Mouse (Mus musculus) left cerebral cortex, postnatal 4 days (tissue): Measurements from ENCODE around the gene Pkdcc. TPM values are rescaled to one million over a fixed set of nuclear protein-coding genes. Genes with fewer than 3 reads are reported as not detected.

Source experiments
- DNase-seq: peaks from one replicate; pipeline ENCODE4 v3.0.0-alpha.2; 2022
- intact Hi-C: fragments of 180-260 bp; cut with DNase I; formaldehyde crosslinking; loops from one replicate; pipeline ENCODE4 v1.15.1; 2025
- total RNA-seq, 2 experiments: library from RNA; stranded (reverse); gene quantifications; 2 replicates each; pipeline ENCODE4 v1.2.3; 2021

The Pkdcc gene
- total RNA-seq, 2 experiments from 2014 or later = 22.1 to 25.2 TPM

DNA sequence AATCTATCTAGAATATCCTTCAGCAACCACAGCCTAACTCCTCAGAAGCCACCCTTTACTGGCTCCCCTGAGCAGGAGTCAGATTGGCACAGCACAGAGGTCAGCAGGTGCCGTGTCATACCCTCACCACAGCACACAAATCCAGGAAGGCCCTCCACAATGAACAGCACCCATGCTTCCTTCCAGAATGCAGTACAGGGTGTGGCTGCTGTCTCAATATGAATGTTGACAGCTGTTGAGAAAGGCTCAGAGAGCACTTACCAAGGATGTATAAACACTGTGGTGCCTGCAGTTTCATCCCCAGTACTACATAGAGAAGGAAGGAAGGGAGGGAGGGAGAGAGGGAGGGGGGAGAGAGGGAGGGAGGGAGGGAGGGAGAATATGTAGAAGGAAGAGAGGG, 29.4 kb downstream of the Pkdcc start:
- intact Hi-C loops = no loop called here
- no peak for DNase-seq

DNA sequence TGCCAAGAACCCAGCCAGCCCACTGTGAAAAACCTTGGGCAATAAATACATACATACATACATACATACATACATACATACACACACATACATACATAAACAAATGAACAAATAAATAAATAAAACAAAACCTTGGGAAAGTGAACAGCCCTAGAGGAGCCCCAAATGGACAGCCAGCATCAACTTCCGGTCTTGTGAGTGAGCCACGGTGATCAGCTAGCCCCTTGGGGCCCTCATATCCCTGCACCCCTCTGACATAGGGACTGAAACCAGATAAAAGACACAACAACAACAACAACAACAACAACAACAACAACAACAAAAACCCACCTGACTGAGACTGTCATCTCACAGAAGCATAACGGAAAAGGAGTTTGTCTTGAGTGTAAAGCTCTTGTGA, 30.4 kb downstream of the Pkdcc start:
- no peak for DNase-seq
- intact Hi-C loops = no loop called here

DNA sequence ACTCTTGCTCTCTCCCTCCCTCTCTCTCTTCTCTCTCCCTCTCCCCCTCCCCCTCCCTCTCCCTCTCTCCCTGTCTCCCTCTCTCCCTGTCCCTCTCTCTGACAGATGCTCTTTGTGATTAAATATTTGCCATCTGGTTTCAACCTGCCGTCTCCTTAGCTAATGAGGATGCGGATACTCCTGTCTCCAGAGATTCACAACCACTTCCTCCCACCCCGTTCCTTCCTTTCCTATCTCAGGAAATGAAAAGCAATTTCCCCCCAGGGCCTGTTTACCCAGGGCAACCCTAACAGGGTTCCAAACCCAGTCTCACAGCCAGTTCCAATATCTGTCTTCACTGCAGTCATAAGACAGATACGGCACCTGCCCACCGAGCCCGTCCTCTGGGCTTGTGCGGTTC, 31.0 kb downstream of the Pkdcc start:
- intact Hi-C loops = no loop called here
- DNase-seq = no peak

DNA sequence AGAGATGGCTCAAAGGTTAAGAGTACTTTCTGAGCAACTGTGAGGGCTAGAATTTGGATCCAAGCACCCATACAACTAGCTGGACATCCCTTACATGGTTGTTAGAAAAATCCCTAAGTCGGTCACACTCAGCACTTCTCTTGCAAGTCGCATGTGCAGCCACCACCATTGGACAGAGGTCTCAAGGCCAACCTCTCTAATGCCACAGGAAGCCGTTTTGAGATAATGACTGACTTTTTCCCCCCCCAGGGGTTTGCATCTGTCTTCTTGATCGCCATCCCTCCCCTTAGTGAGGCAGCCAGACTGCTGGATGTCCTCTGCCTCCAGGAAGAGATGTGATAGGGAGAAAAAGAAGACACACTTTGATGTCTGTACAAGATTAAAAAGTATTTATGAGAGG, 32.1 kb downstream of the Pkdcc start:
- intact Hi-C loops = no loop called here
- DNase-seq = no peak

DNA sequence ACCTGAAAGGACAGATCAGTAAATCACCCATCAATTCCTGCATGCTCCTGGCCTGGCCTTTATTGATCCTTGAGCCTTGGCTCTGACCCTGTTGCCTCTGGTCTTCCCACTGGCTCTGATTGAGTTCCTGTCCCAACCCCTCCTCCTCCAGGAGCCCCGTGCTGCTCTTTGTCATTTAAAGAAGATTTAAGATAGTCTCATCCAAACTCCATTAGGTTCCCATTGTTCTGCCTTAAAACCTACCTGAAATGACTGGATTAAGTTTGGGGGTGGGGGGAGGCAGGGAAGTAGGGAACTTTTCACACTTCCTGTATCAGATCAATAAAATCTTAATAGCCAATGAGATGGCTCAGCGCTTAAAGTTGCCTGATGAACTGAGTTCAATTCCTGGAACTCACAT, 33.4 kb downstream of the Pkdcc start:
- intact Hi-C loops = no loop called here
- no peak for DNase-seq

DNA sequence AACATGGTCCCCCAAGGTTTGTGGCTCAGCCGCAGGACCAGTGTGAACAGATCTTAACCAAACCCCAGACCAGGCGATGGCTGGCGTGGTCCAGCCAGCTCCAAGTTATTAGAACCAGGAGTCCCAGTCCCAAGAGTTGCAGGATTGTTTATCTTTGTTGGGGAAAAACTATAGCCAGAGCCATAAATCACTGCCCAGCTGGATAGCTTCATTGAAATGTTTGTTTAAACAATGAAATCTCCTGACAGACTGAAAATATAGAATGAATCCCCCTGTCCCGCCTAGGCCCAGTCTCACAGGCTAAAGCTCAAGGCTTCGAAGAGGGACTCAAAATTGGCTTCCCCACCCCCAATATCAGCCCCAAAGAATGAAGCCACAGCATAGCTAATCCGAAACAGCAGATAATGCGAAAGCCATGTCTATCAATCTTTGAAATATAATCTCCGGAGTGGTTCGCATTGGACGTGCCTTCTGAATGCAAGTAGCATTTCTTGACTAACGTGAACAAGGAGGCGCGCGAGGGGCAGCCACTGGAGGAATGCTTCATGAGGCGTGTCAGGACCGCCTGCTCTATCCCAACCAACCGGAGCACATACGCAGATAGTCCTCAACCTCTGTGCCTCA, 35.9 kb downstream of the Pkdcc start:
- intact Hi-C loops = loop anchor here (5.0 kb wide), 2 partner anchors 209 to 224 kb away; no protein-coding TSS in a partner anchor
- no peak for DNase-seq

DNA sequence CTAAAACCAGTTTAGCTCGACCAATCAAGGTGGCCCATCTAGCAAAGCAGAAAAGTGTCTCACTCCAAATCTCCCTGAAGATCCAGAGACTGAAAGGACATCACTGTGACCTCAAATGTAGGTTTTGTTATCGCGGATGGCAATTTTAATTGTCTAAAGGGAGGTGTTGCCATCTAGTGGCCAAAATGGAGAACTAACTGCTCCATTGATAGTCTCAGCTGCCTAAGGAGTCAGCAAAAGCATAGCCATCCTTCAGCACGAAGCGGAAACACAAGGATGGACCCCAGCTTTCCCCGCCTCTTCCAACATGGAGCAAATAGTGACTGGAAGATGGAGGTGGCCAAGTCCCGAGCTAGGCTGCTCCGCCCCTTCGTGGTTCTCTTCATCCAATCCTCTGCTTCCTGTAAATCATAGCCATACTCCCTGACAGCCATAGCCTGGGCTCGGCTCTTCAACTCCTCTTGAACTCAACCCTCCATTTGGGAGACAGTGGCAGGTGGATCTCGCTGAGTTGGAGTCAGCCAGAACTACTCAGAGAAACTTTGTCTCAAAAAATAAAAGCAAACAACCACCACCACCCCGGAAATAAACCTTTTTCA, 38.1 kb downstream of the Pkdcc start:
- peak; percentile 47 for DNase-seq
- intact Hi-C loops = loop anchor here (5.0 kb wide), 2 partner anchors 211 to 226 kb away; no protein-coding TSS in a partner anchor

DNA sequence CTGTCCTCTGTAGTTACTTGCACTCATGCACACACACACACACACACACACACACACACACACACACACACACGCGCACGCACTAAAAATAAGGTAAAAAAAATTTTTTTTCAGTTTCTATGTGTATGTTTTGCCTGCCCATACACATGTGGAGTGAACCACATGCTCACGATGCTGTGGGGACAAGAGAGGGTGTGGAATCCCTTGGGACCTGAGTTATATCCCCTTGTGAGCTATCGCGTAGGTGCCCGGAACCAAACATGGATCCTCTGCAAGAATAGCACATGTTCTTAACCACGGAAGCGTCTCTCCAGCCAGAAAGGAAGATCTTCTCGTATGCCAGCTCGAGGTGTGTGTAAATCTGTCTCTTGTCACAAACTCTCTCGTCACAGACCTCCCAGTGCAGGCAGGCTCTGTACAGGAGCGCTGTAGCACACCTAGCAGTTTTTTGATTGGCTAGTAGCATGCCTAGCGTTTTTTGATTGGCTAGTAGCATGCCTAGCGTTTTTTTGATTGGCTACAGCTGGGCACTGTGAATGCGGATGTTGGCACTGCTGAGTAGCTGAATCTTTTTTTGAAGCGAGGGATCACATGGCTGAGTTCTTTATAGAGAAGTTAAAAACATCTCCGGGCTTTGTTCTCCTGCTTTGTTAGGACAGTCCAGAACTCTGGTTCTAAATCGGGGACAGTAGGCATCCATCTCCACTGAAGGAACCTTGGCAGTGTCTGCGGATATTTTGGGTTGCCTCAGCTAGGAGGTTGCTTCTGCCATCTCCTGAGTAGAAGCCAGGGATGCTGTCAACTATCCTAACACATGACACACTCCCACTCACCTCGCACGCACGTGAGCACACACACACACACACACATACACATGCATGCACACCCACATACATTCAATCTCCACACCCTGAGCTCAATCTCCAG, 52.4 kb downstream of the Pkdcc start:
- peak; percentile 48 for DNase-seq
- intact Hi-C loops = loop anchor here (5.0 kb wide), 1 partner anchor 585 kb away; no protein-coding TSS in a partner anchor

DNA sequence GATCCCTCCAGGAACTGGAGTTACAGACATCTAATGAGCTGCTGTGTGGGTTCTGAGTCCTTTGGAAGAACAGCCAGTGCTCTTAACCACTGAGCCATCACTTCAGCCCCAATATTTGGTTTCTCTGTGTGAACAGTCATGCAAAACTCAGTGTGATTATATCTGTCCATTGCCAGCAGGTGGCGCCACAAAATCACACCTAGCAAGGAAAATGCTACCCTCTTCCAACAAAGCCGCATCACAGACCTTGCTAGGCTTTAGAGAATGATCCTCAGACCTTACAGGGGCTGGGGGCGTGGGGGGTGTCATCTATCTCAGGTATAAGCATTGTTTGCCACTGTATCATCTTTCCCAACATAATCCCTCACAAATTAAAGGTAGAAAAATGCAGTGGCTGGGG, 56.4 kb downstream of the Pkdcc start:
- peak; percentile 89 for DNase-seq
- intact Hi-C loops = loop anchor here (10.0 kb wide), 3 partner anchors 103 to 363 kb away; partner anchors contain the start of gene Kcng3

DNA sequence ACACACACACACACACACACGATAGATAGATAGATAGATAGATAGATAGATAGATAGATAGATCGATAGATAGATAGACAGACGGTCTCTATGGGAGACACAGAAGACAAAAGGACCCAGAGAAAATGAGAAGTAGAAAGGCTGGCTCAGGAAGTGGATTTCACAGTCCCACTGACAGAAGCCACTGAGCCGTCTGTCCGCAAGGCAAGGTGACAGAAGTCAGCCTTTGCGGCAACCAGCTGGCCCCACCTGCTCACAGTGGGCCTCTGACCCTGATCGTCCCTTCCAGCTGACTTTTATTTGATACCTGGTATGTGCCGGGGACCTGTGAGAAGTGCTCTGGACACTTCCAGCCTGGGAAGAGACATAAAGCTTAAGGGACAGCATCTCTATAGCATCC, 57.5 kb downstream of the Pkdcc start:
- DNase-seq = no peak
- intact Hi-C loops = loop anchor here (10.0 kb wide), 3 partner anchors 102 to 362 kb away; partner anchors contain the start of gene Kcng3

DNA sequence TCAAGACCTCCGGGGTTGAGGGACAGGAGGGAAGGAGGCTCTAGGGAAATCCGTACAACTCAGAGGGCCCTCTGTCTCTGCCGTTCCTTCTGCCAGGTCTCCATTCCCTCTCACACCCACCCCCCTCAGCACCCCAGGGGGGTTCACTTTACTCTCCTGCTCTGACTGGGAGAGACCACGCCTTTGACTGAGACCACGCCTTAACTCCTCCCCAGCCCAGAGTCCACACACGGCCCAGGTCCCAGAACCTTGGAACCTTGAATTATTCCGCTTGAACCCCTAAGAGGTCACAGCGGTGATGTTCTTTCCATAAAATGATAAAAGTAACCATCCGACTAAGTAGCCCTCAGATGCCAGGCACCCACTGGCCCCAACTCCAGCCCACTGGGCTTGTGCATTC, 58.5 kb downstream of the Pkdcc start:
- intact Hi-C loops = loop anchor here (10.0 kb wide), 3 partner anchors 101 to 361 kb away; partner anchors contain the start of gene Kcng3
- DNase-seq = no peak

DNA sequence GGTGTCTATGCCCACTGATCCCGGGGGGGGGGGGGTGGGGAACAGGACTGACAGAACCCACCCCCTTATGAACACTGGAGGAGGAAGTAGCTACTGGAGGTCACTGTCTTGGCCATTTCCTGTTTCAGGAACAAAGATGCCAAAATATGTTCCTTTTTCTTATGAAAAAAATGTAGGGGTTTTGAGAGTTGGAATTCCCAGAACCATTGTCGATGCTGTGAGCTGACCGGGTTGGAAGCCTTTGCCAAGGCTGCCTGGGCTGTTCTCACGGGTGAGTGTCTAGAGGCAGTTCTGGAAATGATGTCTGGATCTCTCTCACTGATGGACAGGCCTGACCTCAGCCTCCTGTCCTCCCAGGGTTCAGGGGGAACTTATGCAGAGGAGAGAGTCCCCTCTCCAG, 59.0 kb downstream of the Pkdcc start:
- intact Hi-C loops = loop anchor here (10.0 kb wide), 3 partner anchors 101 to 361 kb away; partner anchors contain the start of gene Kcng3
- DNase-seq = no peak

Other genes starting within 250 kb of the Pkdcc start
- gene Eml4, start 135.6 kb downstream of the Pkdcc start, total RNA-seq = 10 to 100 TPM; 44.9 to 47.8 TPM